Mouse (Mus musculus) lung, embryonic 16.5 days (tissue): ENCODE results near the gene Zfhx3. TPM values are rescaled to one million over a fixed set of nuclear protein-coding genes. Genes with fewer than 3 reads are reported as not detected.
A peak's percentile ranks its signal among the peaks of the same experiment; 100 is the strongest.

Experiments used
- ATAC-seq: fragments of 200-750 bp; cut with Nextera tagmentation; 2 replicates; pipeline ENCODE4 v1.8.0; 2017; ENCODE audit warnings: low read depth, mild to moderate bottlenecking, moderate library complexity
- H3K27ac ChIP-seq: fragments of 300-500 bp; sonication (generic); 2 replicates; pipeline ENCODE4 v1.5.1; 2014; ENCODE audit warnings: mild to moderate bottlenecking, control low read depth, low read length
- H3K27me3 ChIP-seq: fragments of 300-500 bp; sonication (generic); 2 replicates; pipeline ENCODE4 v1.6.1; 2014; ENCODE audit warnings: low read depth, low read length, mixed read lengths; ENCODE audit not compliant: control insufficient read depth, insufficient read depth
- H3K36me3 ChIP-seq: fragments of 300-500 bp; sonication (generic); 2 replicates; pipeline ENCODE4 v1.6.1; 2014; ENCODE audit warnings: low read length; ENCODE audit not compliant: control insufficient read depth, insufficient read depth
- H3K4me1 ChIP-seq: fragments of 300-500 bp; sonication (generic); replicated peaks from 2 replicates; pipeline ENCODE4 v1.6.1; 2014; ENCODE audit warnings: low read length, mixed read lengths; ENCODE audit not compliant: control insufficient read depth, insufficient read depth
- H3K4me2 ChIP-seq: fragments of 300-500 bp; sonication (generic); 2 replicates; pipeline ENCODE4 v1.6.1; 2014; ENCODE audit warnings: low read depth, low read length, control low read depth
- H3K4me3 ChIP-seq: fragments of 300-500 bp; sonication (generic); 2 replicates; pipeline ENCODE4 v1.5.1; 2014; ENCODE audit warnings: mild to moderate bottlenecking, low read length, control low read depth
- H3K9ac ChIP-seq: fragments of 300-500 bp; sonication (generic); 2 replicates; pipeline ENCODE4 v1.6.1; 2014; ENCODE audit warnings: low read length, control low read depth
- H3K9me3 ChIP-seq: fragments of 300-500 bp; sonication (generic); 2 replicates; pipeline ENCODE4 v1.6.1; 2016; ENCODE audit warnings: low read length; ENCODE audit not compliant: control insufficient read depth
- WGBS: fragments of 180-500 bp; shearing (Covaris S2); extraction: QIAGEN DNeasy Blood & Tissue Kit; methylation state at CpG from one replicate; pipeline ENCODE4 v1.1.7; 2014; 5-methylcytosine and 5-hydroxymethylcytosine counted together
- polyA plus RNA-seq: library from polyadenylated mRNA; unstranded; fragments of >200 nt; fragmentation: Nextera tagmentation; extraction: Ambion mirVana; gene quantifications from 2 replicates; pipeline ENCODE4 v1.2.1, GENCODE M21; 2015

The Zfhx3 gene
- polyA plus RNA-seq, 1 experiment from 2014 or later, result 12.7 TPM

GRCm38 (mm10) chr8:108026557-108027440 is 84.4 kb downstream of the Zfhx3 start:
- Histone ChIP-seq H3K9me3 (no peaks in the 10 kb centered on the region), H3K4me1 (peaks cover 8% of the 10 kb centered on the region; the same call in 1 of the 2 replicates), H3K27me3 (no peaks in the 10 kb centered on the region), H3K4me3 (no peak overlapping the region), H3K9ac (no peak overlapping the region), H3K27ac (no peak overlapping the region), H3K36me3 (no peaks in the 10 kb centered on the region), H3K4me2 (peak overlapping the region; percentile 55)
- no peak for ATAC-seq
- 50% methylated on average over 11 of the region's 11 CpGs for WGBS

DNA sequence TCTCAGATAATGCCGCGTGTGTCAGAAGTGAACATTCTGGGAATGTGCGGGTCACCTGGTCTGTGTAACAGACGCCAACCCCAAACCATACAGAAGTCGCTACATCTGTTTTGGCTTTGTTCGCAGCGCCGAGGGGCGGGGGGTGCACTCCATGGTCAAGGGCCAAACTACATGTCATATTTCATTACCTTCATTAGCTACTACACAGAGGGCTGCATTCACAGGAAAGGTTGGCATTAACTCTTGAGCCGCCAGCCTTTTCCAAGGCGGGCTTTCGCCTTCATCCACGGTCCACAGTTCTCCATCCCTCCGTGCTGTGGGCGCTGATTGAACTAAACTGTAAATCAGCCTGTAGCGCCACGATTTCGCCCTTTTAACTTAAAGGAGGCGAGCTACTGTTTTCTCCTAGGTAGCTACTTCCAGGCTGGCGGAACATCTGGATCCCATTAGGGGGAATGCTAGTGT is 85.1 kb downstream of the Zfhx3 start:
- H3K4me3 ChIP-seq, result peak overlapping the region; percentile 33
- H3K9me3 ChIP-seq, result no peaks in the 10 kb centered on the region
- H3K4me1 ChIP-seq, result peaks cover 8% of the 10 kb centered on the region; the same call in 1 of the 2 replicates
- no peak overlapping the region for H3K27ac ChIP-seq
- H3K27me3 ChIP-seq, result no peaks in the 10 kb centered on the region
- H3K4me2 ChIP-seq, result peak overlapping the region; percentile 55
- peak overlapping the region; percentile 35; the same call in 1 of the 2 replicates for H3K9ac ChIP-seq
- WGBS, result 27% methylated on average over 20 of the region's 20 CpGs
- no peaks in the 10 kb centered on the region for H3K36me3 ChIP-seq
- 0 out of 2 replicates have a peak, but pooled peaks have one; percentile 23 for ATAC-seq

DNA sequence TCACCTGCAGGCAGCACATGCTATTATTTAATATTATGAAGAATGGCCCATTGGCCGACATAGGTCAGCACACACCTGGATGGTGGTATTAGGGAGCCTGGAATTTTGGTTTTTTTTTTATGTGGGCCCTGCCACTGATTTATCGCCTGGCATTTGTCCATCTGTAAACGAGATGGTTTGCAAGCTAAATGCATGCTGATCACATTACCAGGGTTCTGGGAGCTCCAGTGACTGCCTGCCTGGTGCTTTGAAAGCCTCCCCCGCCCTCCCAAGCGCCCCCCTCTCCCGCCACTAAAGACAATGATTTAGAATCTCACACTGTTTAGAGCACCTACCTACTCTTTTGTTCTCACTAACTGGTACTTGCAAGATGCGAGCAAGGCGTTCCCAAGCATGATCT is 86.0 kb downstream of the Zfhx3 start:
- Histone ChIP-seq H3K27ac (no peak overlapping the region), H3K4me2 (no peak overlapping the region), H3K36me3 (no peaks in the 10 kb centered on the region), H3K4me1 (peaks cover 8% of the 10 kb centered on the region; the same call in 1 of the 2 replicates), H3K9ac (no peak overlapping the region), H3K4me3 (no peak overlapping the region), H3K27me3 (no peaks in the 10 kb centered on the region), H3K9me3 (no peaks in the 10 kb centered on the region)
- no peak for ATAC-seq
- WGBS, result 57% methylated on average over 8 of the region's 8 CpGs

DNA sequence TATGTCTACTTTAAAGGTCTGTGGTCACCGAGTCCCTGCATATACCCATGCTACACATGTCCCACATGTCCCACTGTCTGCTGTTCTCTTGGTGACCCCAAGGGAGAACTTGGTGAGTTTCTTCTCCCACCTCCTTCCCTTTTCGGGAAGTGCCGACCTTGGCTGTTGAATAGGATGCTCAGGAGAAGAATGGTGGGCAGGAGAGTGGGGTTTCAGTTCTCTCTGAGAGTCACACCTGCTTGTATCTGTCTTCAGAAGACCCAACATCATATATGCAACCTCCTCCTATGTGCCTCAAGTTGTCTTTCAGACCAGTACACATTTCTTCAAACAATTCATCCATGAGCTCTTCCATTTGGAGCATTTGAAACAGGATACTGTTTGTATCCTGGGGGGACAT is 88.7 kb downstream of the Zfhx3 start:
- H3K9me3 ChIP-seq, result no peaks in the 10 kb centered on the region
- no peak overlapping the region for H3K27ac ChIP-seq
- WGBS, result 77% methylated on average over 3 of the region's 3 CpGs
- no peak overlapping the region for H3K4me2 ChIP-seq
- H3K9ac ChIP-seq, result no peak overlapping the region
- H3K4me1 ChIP-seq, result peaks cover 8% of the 10 kb centered on the region; the same call in 1 of the 2 replicates
- no peaks in the 10 kb centered on the region for H3K27me3 ChIP-seq
- ATAC-seq, result no peak
- H3K36me3 ChIP-seq, result no peaks in the 10 kb centered on the region
- H3K4me3 ChIP-seq, result no peak overlapping the region

DNA sequence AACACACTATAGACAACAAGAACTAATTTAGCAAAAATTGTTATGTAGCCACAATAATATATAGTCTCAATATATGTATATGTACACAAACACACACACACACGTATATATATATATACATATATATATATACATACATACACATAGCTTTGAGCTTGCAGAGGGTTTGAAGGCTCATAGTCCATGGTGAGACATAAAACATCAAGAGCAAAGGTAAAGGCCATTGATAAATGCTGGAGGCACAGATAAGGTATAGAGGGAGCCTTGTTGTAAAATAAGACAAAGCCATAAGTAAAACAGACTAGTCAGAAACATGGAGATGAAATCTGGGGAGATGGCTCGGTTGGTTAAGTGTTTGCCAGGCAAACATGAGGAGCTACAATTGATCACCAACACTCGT is 91.6 kb downstream of the Zfhx3 start:
- Histone ChIP-seq H3K27me3 (no peaks in the 10 kb centered on the region), H3K27ac (no peak overlapping the region), H3K9ac (no peak overlapping the region), H3K4me3 (no peak overlapping the region), H3K9me3 (0 out of 2 replicates have a peak, but pooled peaks cover 2% of the 10 kb centered on the region), H3K36me3 (no peaks in the 10 kb centered on the region), H3K4me1 (no peaks in the 10 kb centered on the region), H3K4me2 (no peak overlapping the region)
- no peak for ATAC-seq
- 56% methylated on average over 3 of the region's 3 CpGs for WGBS

DNA sequence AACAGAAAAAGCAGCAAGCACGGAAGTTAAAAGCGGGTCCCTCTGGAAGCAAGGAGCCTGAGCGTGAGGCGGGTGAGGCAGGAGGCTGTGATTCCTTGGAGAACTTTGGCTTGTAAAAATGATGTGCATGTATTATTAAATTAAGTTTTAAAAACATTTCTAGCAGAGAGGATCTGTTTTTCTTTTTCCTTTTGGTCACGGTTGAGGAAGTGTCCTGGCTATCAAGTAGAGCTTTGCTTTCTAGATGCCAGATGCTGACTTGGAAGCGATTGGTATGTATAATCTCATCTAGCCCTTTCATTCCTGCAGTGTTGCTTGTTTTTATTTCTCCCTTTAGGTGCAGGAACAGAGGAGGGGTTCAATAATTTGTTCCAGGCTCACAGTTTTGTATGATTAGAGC is 92.3 kb downstream of the Zfhx3 start:
- H3K36me3 ChIP-seq, result no peaks in the 10 kb centered on the region
- WGBS, result 75% methylated on average over 6 of the region's 6 CpGs
- no peak overlapping the region for H3K9ac ChIP-seq
- no peak overlapping the region for H3K4me2 ChIP-seq
- H3K4me3 ChIP-seq, result no peak overlapping the region
- no peak overlapping the region for H3K27ac ChIP-seq
- H3K4me1 ChIP-seq, result no peaks in the 10 kb centered on the region
- H3K27me3 ChIP-seq, result no peaks in the 10 kb centered on the region
- ATAC-seq, result no peak
- H3K9me3 ChIP-seq, result 0 out of 2 replicates have a peak, but pooled peaks cover 2% of the 10 kb centered on the region

- H3K9ac ChIP-seq, result no peak overlapping the region
- H3K36me3 ChIP-seq, result no peaks in the 10 kb centered on the region
- no peaks in the 10 kb centered on the region for H3K27me3 ChIP-seq
- no peaks in the 10 kb centered on the region for H3K9me3 ChIP-seq
- ATAC-seq, result no peak
- no peaks in the 10 kb centered on the region for H3K4me1 ChIP-seq
- no peak overlapping the region for H3K4me3 ChIP-seq
- H3K27ac ChIP-seq, result no peak overlapping the region
- 59% methylated on average over 4 of the region's 4 CpGs for WGBS
- H3K4me2 ChIP-seq, result no peak overlapping the region
Observed at GRCm38 (mm10) chr8:108043618-108044017, 101.2 kb downstream of the Zfhx3 start.

- Histone ChIP-seq H3K4me3 (no peak overlapping the region), H3K4me2 (no peak overlapping the region), H3K27me3 (no peaks in the 10 kb centered on the region), H3K27ac (no peak overlapping the region), H3K4me1 (no peaks in the 10 kb centered on the region), H3K9ac (no peak overlapping the region), H3K9me3 (no peaks in the 10 kb centered on the region), H3K36me3 (no peaks in the 10 kb centered on the region)
- no peak for ATAC-seq
- WGBS, result 73% methylated on average over 3 of the region's 3 CpGs
Observed at GRCm38 (mm10) chr8:108044185-108044584, 101.7 kb downstream of the Zfhx3 start.

GRCm38 (mm10) chr8:108056241-108056640 is 113.8 kb downstream of the Zfhx3 start:
- H3K27ac ChIP-seq, result no peak overlapping the region
- no peak overlapping the region for H3K4me3 ChIP-seq
- no peaks in the 10 kb centered on the region for H3K9me3 ChIP-seq
- H3K36me3 ChIP-seq, result no peaks in the 10 kb centered on the region
- H3K4me1 ChIP-seq, result no peaks in the 10 kb centered on the region
- H3K4me2 ChIP-seq, result no peak overlapping the region
- no peaks in the 10 kb centered on the region for H3K27me3 ChIP-seq
- no peak overlapping the region for H3K9ac ChIP-seq
- no peak for ATAC-seq
- 50% methylated on average over 5 of the region's 5 CpGs for WGBS
